Mouse (Mus musculus) CH12.LX (cell line): ENCODE measurements around the gene Mesp2. TPM values are rescaled to one million over a fixed set of nuclear protein-coding genes. Genes with fewer than 3 reads are reported as not detected.

Experiments used
- DNase-seq: peaks from one replicate; pipeline ENCODE4 v3.0.0-alpha.2; 2013; ENCODE audit errors: extremely low read depth
- H3K27ac ChIP-seq: 2 replicates; pipeline ENCODE4 v1.5.1; 2012; ENCODE audit warnings: low read depth, mild to moderate bottlenecking, control low read depth, moderate library complexity; ENCODE audit not compliant: insufficient read depth
- H3K27me3 ChIP-seq: replicated peaks from 2 replicates; pipeline ENCODE3; 2012; ENCODE audit warnings: inconsistent platforms
- H3K36me3 ChIP-seq, 2 experiments: replicated peaks in 1 of 2; 2 replicates each; pipeline versions ENCODE3 to v1.6.1; 2012; ENCODE audit warnings: inconsistent platforms in 1 of 2, low read length in 1 of 2, mild to moderate bottlenecking in 1 of 2, mixed read lengths in 1 of 2, moderate library complexity in 1 of 2; ENCODE audit not compliant: control insufficient read depth in 1 of 2, insufficient read depth in 1 of 2
- H3K4me1 ChIP-seq, 2 experiments: 2 replicates each; pipeline ENCODE4 v1.6.1; 2012; ENCODE audit warnings: inconsistent platforms in 1 of 2, moderate library complexity in 1 of 2; ENCODE audit not compliant: insufficient read depth in 2 of 2, control insufficient read depth in 1 of 2
- H3K4me2 ChIP-seq: 2 replicates; pipeline ENCODE4 v1.6.1; 2012; ENCODE audit warnings: low read depth, mild to moderate bottlenecking, control low read depth; ENCODE audit not compliant: poor library complexity, insufficient read depth, severe bottlenecking
- H3K4me3 ChIP-seq, 3 experiments: fragments of 150-350 bp in 1 of 3; sonication (generic) in 1 of 3; replicated peaks in 1 of 3; 2 replicates each; pipeline versions ENCODE3 to v1.5.1; 2011 to 2012; ENCODE audit warnings: low read depth in 2 of 3, low read length in 2 of 3, mild to moderate bottlenecking in 2 of 3, moderate library complexity in 2 of 3, control low read depth in 1 of 3, improper control_type of control experiment in 1 of 3, inconsistent platforms in 1 of 3, mixed read lengths in 1 of 3; ENCODE audit not compliant: poor library complexity in 1 of 3
- H3K79me2 ChIP-seq: replicated peaks from 2 replicates; pipeline ENCODE4 v1.6.1; 2012; ENCODE audit warnings: mild to moderate bottlenecking, moderate library complexity; ENCODE audit not compliant: control insufficient read depth, poor library complexity, insufficient read depth, severe bottlenecking; ENCODE audit errors: extremely low read depth
- H3K9ac ChIP-seq: 2 replicates; pipeline ENCODE4 v1.6.1; 2012; ENCODE audit warnings: low read depth, mild to moderate bottlenecking, control low read depth, moderate library complexity; ENCODE audit not compliant: insufficient read depth
- H3K9me3 ChIP-seq: replicated peaks from 2 replicates; pipeline ENCODE3; 2012; ENCODE audit warnings: low read length, inconsistent platforms, mixed read lengths
- BHLHE40 ChIP-seq: IDR thresholded peaks from 2 replicates; pipeline ENCODE4 v1.6.1; 2011; ENCODE audit warnings: mild to moderate bottlenecking, low read depth, low read length, improper control_type of control experiment
- CHD1 ChIP-seq: IDR thresholded peaks from 2 replicates; pipeline ENCODE4 v1.6.1; 2012; ENCODE audit warnings: low read depth, low read length, improper control_type of control experiment, inconsistent platforms
- CTCF ChIP-seq, 2 experiments: IDR thresholded peaks in 1 of 2; conservative IDR thresholded peaks in 1 of 2; 2 replicates each; pipeline ENCODE4 v1.5.1; 2011 to 2012; ENCODE audit warnings: low read depth in 2 of 2, low read length in 2 of 2, improper control_type of control experiment in 1 of 2, inconsistent platforms in 1 of 2, mild to moderate bottlenecking in 1 of 2, moderate library complexity in 1 of 2
- ELF1 ChIP-seq: IDR thresholded peaks from 2 replicates; pipeline ENCODE4 v1.6.1; 2014; ENCODE audit warnings: low read depth, mild to moderate bottlenecking, inconsistent platforms, low read length, improper control_type of control experiment
- EP300 ChIP-seq: IDR thresholded peaks from 2 replicates; pipeline ENCODE4 v1.6.1; 2011; ENCODE audit warnings: low read length, improper control_type of control experiment
- HCFC1 ChIP-seq: IDR thresholded peaks from 2 replicates; pipeline ENCODE4 v1.6.1; 2012; ENCODE audit warnings: low read depth, mild to moderate bottlenecking, inconsistent platforms, low read length, improper control_type of control experiment
- IRF4 ChIP-seq: IDR thresholded peaks from 2 replicates; pipeline ENCODE4 v1.6.1; 2014; ENCODE audit warnings: low read depth, mild to moderate bottlenecking, inconsistent platforms, low read length, improper control_type of control experiment
- JUN ChIP-seq: IDR thresholded peaks from 2 replicates; pipeline ENCODE4 v1.6.1; 2011; ENCODE audit warnings: low read depth, mild to moderate bottlenecking, low read length, improper control_type of control experiment, moderate library complexity; ENCODE audit not compliant: insufficient read depth
- MAX ChIP-seq: IDR thresholded peaks from 2 replicates; pipeline ENCODE4 v1.6.1; 2011; ENCODE audit warnings: low read length, improper control_type of control experiment
- MEF2A ChIP-seq: IDR thresholded peaks from 2 replicates; pipeline ENCODE4 v1.6.1; 2014; ENCODE audit warnings: low read depth, mild to moderate bottlenecking, inconsistent platforms, low read length, improper control_type of control experiment, borderline replicate concordance
- MXI1 ChIP-seq: IDR thresholded peaks from 2 replicates; pipeline ENCODE4 v1.6.1; 2011; ENCODE audit warnings: mild to moderate bottlenecking, low read depth, low read length, improper control_type of control experiment
- NRF1 ChIP-seq: IDR thresholded peaks from 2 replicates; pipeline ENCODE4 v1.6.1; 2014; ENCODE audit warnings: low read depth, mild to moderate bottlenecking, inconsistent platforms, low read length, improper control_type of control experiment, moderate library complexity
- POLR2A ChIP-seq: IDR thresholded peaks from 2 replicates; pipeline ENCODE4 v1.6.1; 2011; ENCODE audit warnings: low read depth, mild to moderate bottlenecking, improper control_type of control experiment, low read length
- RAD21 ChIP-seq: IDR thresholded peaks from 2 replicates; pipeline ENCODE4 v1.6.1; 2011; ENCODE audit warnings: low read depth, mild to moderate bottlenecking, low read length, improper control_type of control experiment, moderate library complexity
- SIN3A ChIP-seq: IDR thresholded peaks from 2 replicates; pipeline ENCODE4 v1.6.1; 2012; ENCODE audit warnings: low read length, improper control_type of control experiment, inconsistent platforms
- SMC3 ChIP-seq: IDR thresholded peaks from 2 replicates; pipeline ENCODE4 v1.6.1; 2011; ENCODE audit warnings: low read depth, low read length, improper control_type of control experiment
- TCF12 ChIP-seq: IDR thresholded peaks from 2 replicates; pipeline ENCODE4 v1.6.1; 2014; ENCODE audit warnings: low read depth, mild to moderate bottlenecking, inconsistent platforms, low read length, improper control_type of control experiment
- ZC3H11A ChIP-seq: IDR thresholded peaks from 2 replicates; pipeline ENCODE4 v1.6.1; 2012; ENCODE audit warnings: low read depth, mild to moderate bottlenecking, inconsistent platforms, low read length, improper control_type of control experiment
- ZKSCAN1 ChIP-seq: IDR thresholded peaks from 2 replicates; pipeline ENCODE4 v1.6.1; 2012; ENCODE audit warnings: low read depth, inconsistent platforms, low read length, improper control_type of control experiment, borderline replicate concordance
- dilution Hi-C: fragments of 300-500 bp; cut with MboI; formaldehyde crosslinking; loops from 2 replicates; pipeline ENCODE4 v1.14.3; 2020; ENCODE audit warnings: low sequenced_read_pairs; ENCODE audit not compliant: extremely low pct_unique_long_range_greater_than_20kb, extremely low pct_ligation_motif_present
- in situ Hi-C: fragments of 300-500 bp; cut with MboI; formaldehyde crosslinking; loops from 3 replicates; pipeline ENCODE4 v1.14.3; 2019; ENCODE audit warnings: low sequenced_read_pairs, low pct_ligation_motif_present, low pct_unique_long_range_greater_than_20kb, mixed read lengths
- polyA plus RNA-seq: library from polyadenylated mRNA; unstranded; fragments of >175 nt; gene quantifications from 2 replicates; pipeline ENCODE4 v1.2.1, GENCODE M21; 2012; ENCODE audit warnings: low read depth; ENCODE audit not compliant: insufficient read length
- total RNA-seq, 2 experiments: library from RNA; depleted of rRNA; stranded (reverse); fragments of 300-350 nt in 1 of 2; fragments of >200 nt in 1 of 2; gene quantifications; 2 replicates each; pipeline ENCODE4 v1.2.3; 2012 to 2014

Mesp2 gene
- total and polyA plus RNA-seq, 3 experiments, result not detected

DNA sequence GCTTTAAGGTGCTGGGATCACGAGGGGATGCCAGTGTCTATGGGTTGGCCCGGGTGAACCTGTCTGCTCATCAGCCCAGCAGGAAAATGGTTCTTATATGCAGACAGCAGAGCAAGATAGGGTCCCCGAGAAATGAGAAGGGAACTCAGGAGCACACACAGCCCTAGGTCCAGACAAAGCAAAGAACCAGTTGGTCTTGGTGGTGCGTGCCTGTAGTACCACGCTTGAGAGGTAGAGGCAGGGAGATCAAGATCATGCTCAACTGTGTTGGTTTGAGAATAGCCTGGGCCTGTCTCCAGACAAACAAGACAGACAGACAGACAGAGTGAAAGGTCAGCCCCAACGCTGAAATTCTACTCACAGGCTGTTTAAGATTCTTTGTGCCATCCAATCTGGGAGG is 11.0 kb upstream of the Mesp2 start:
- no peak for DNase-seq
- Histone ChIP-seq H3K79me2 (no peaks in the 10 kb centered on the region), H3K9me3 (no peaks in the 10 kb centered on the region), H3K36me3 (no peaks in the 10 kb centered on the region), H3K4me2 (no peak overlapping the region), H3K4me3 (no peak overlapping the region), H3K27me3 (peaks cover 7% of the 10 kb centered on the region), H3K9ac (no peak overlapping the region), H3K4me1 (peaks cover 5 to 8% of the 10 kb centered on the region in 2 experiments; a peak in 3 of 4 replicates), H3K27ac (no peak overlapping the region)
- TF ChIP-seq CHD1, result no peak
- TF ChIP-seq TCF12, result no peak
- no peak for TF ChIP-seq MEF2A
- no peak for TF ChIP-seq ZKSCAN1
- dilution Hi-C loops (no loop called here), in situ Hi-C loops (loop anchor here (5.0 kb wide), 1 partner anchor 118 kb away; no protein-coding TSS in a partner anchor)

DNA sequence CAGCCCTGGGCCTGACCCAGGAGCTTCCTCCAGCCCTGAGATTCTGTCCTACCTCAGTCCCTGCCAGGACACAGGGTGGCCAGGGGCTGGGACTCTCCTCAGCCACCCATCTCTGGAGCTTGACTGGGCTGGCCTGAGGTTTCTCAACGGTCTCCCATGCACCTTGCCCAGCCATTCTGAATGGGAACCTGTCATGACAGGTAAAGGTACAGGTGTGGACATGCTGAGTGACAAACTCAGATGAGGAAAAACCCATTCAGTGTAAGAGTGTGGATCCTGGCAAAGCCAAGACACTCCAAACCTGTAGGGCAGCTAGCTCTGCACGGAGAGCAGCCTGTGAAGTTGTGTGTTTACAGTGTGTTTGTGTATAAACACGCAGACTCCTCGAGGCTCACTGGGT is 10.2 kb upstream of the Mesp2 start:
- Histone ChIP-seq H3K27me3 (peaks cover 5% of the 10 kb centered on the region), H3K36me3 (no peaks in the 10 kb centered on the region), H3K79me2 (no peaks in the 10 kb centered on the region), H3K9me3 (no peaks in the 10 kb centered on the region), H3K9ac (no peak overlapping the region), H3K4me2 (no peak overlapping the region), H3K27ac (no peak overlapping the region), H3K4me1 (peaks cover 5 to 8% of the 10 kb centered on the region in 2 experiments; a peak in 3 of 4 replicates), H3K4me3 (no peak overlapping the region)
- DNase-seq, result no peak
- in situ Hi-C loops, result no loop called here
- dilution Hi-C loops, result no loop called here
- TF ChIP-seq NRF1 (no peak), EP300 (no peak), HCFC1 (no peak), IRF4 (no peak), MAX (no peak), ZC3H11A (no peak), ELF1 (no peak), JUN (no peak), MXI1 (no peak), CHD1 (no peak), POLR2A (no peak), SIN3A (no peak)

GRCm38 (mm10) chr7:79801391-79801790 is 9.1 kb upstream of the Mesp2 start:
- TF ChIP-seq RAD21 (no peak), BHLHE40 (no peak), ZKSCAN1 (no peak), SMC3 (no peak), NRF1 (no peak), CTCF (conservative IDR thresholded peaks at IDR 0.05 in 1 of 2, IDR thresholded peaks at IDR 0.05 in 1 of 2; ENCODE audit: low read depth in 2 of 2, low read length in 2 of 2) (no peak)
- no peak overlapping the region for H3K9ac ChIP-seq
- DNase-seq, result no peak
- H3K36me3 ChIP-seq, result no peaks in the 10 kb centered on the region
- in situ Hi-C loops (no loop called here), dilution Hi-C loops (no loop called here)
- H3K79me2 ChIP-seq, result no peaks in the 10 kb centered on the region
- H3K27ac ChIP-seq, result no peak overlapping the region
- H3K4me3 ChIP-seq, result no peak overlapping the region
- peaks cover 5 to 8% of the 10 kb centered on the region in 2 experiments; a peak in 3 of 4 replicates for H3K4me1 ChIP-seq
- H3K4me2 ChIP-seq, result no peak overlapping the region
- H3K27me3 ChIP-seq, result peaks cover 5% of the 10 kb centered on the region
- no peaks in the 10 kb centered on the region for H3K9me3 ChIP-seq
